Mouse (Mus musculus) heart, embryonic 13.5 days (tissue): ENCODE measurements around the gene Ahr. TPM values are rescaled to one million over a fixed set of nuclear protein-coding genes. Genes with fewer than 3 reads are reported as not detected.

ENCODE experiments used
- ATAC-seq: fragments of 200-750 bp; cut with Nextera tagmentation; 2 replicates; pipeline ENCODE4 v1.8.0; 2017; ENCODE audit warnings: moderate TSS enrichment; ENCODE audit not compliant: insufficient number of reproducible peaks, low FRiP score, low TSS enrichment; ENCODE audit errors: extremely low read depth
- H3K27ac ChIP-seq: fragments of 300-500 bp; sonication (generic); replicated peaks from 2 replicates; pipeline ENCODE4 v1.5.1; 2015; ENCODE audit warnings: moderate library complexity, mild to moderate bottlenecking, inconsistent platforms
- H3K27me3 ChIP-seq: fragments of 300-500 bp; sonication (generic); replicated peaks from 2 replicates; pipeline ENCODE4 v1.6.1; 2015; ENCODE audit warnings: mild to moderate bottlenecking, inconsistent platforms
- H3K36me3 ChIP-seq: fragments of 300-500 bp; sonication (generic); 2 replicates; pipeline ENCODE4 v1.6.1; 2015; ENCODE audit warnings: mild to moderate bottlenecking, inconsistent platforms
- H3K4me1 ChIP-seq: fragments of 300-500 bp; sonication (generic); 2 replicates; pipeline ENCODE4 v1.6.1; 2015; ENCODE audit warnings: inconsistent platforms
- H3K4me2 ChIP-seq: fragments of 300-500 bp; sonication (generic); 2 replicates; pipeline ENCODE4 v1.6.1; 2015; ENCODE audit warnings: inconsistent platforms, mild to moderate bottlenecking, moderate library complexity
- H3K4me3 ChIP-seq: fragments of 300-500 bp; sonication (generic); 2 replicates; pipeline ENCODE4 v1.5.1; 2015; ENCODE audit warnings: moderate library complexity, mild to moderate bottlenecking, inconsistent platforms
- H3K9ac ChIP-seq: fragments of 300-500 bp; sonication (generic); 2 replicates; pipeline ENCODE4 v1.6.1; 2015; ENCODE audit warnings: inconsistent platforms, mild to moderate bottlenecking, moderate library complexity
- H3K9me3 ChIP-seq: fragments of 300-500 bp; sonication (generic); 2 replicates; pipeline ENCODE4 v1.6.1; 2016; ENCODE audit warnings: inconsistent platforms
- WGBS: fragments of 180-500 bp; shearing (Covaris S2); methylation state at CpG from one replicate; pipeline ENCODE4 v1.1.7; 2015; ENCODE audit warnings: mixed read lengths; 5-methylcytosine and 5-hydroxymethylcytosine counted together
- polyA plus RNA-seq: library from polyadenylated mRNA; unstranded; fragments of >200 nt; fragmentation: Nextera tagmentation; extraction: Ambion mirVana; gene quantifications from 2 replicates; pipeline ENCODE4 v1.2.1, GENCODE M21; 2015

Ahr gene
- polyA plus RNA-seq, 1 experiment from 2014 or later, result 1.9 TPM

DNA sequence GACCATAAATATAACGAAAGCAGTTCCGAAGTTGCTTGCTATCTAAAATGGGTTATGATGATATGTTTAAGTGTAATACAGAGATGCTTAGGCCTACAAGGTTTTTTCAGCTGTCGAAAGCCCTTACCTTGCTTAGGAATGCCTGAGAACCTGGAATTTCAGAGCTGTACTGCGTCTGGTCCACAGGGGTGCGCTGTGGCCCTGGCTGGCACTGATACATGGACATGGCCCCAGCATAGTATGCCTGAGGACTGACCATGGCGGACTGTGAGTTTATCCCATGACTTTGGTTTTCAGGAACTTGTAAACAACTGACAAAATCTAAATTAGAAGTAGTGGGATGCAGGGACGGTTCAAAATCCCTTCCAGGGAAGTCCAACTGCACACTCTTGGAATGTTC, 31.3 kb downstream of the Ahr start:
- no peaks in the 10 kb centered on the region for H3K27me3 ChIP-seq
- WGBS, result 76% methylated on average over 7 of the region's 7 CpGs
- no peak overlapping the region for H3K27ac ChIP-seq

GRCm38 (mm10) chr12:35501476-35501875, 33.4 kb downstream of the Ahr start:
- peaks cover 9% of the 10 kb centered on the region for H3K36me3 ChIP-seq
- no peak for ATAC-seq
- H3K4me3 ChIP-seq, result no peak overlapping the region
- no peaks in the 10 kb centered on the region for H3K27me3 ChIP-seq
- no peak overlapping the region for H3K4me2 ChIP-seq
- H3K27ac ChIP-seq, result no peak overlapping the region
- no peaks in the 10 kb centered on the region for H3K4me1 ChIP-seq
- H3K9ac ChIP-seq, result no peak overlapping the region
- WGBS, result 68% methylated on average over 2 of the region's 2 CpGs
- H3K9me3 ChIP-seq, result no peaks in the 10 kb centered on the region

More for the DNA sequence above, 31.3 kb downstream of the Ahr start:
- no peaks in the 10 kb centered on the region for H3K9me3 ChIP-seq
- no peaks in the 10 kb centered on the region for H3K4me1 ChIP-seq
- no peak overlapping the region for H3K9ac ChIP-seq
- H3K4me3 ChIP-seq, result no peak overlapping the region
- no peak overlapping the region for H3K4me2 ChIP-seq
- peaks cover 9% of the 10 kb centered on the region for H3K36me3 ChIP-seq
- ATAC-seq, result no peak

- no peaks in the 10 kb centered on the region for H3K9me3 ChIP-seq
- H3K36me3 ChIP-seq, result no peaks in the 10 kb centered on the region
- 61% methylated on average over 4 of the region's 4 CpGs for WGBS
- no peak overlapping the region for H3K9ac ChIP-seq
- H3K27ac ChIP-seq, result no peak overlapping the region
- no peaks in the 10 kb centered on the region for H3K4me1 ChIP-seq
- H3K27me3 ChIP-seq, result no peaks in the 10 kb centered on the region
- no peak for ATAC-seq
- H3K4me2 ChIP-seq, result no peak overlapping the region
- no peak overlapping the region for H3K4me3 ChIP-seq
Observed at GRCm38 (mm10) chr12:35495195-35495594, 39.6 kb downstream of the Ahr start.

- ATAC-seq, result no peak
- H3K36me3 ChIP-seq, result no peaks in the 10 kb centered on the region
- H3K27me3 ChIP-seq, result no peaks in the 10 kb centered on the region
- 69% methylated on average over 2 of the region's 2 CpGs for WGBS
- no peak overlapping the region for H3K27ac ChIP-seq
- no peaks in the 10 kb centered on the region for H3K4me1 ChIP-seq
- H3K9ac ChIP-seq, result no peak overlapping the region
- no peak overlapping the region for H3K4me3 ChIP-seq
- no peak overlapping the region for H3K4me2 ChIP-seq
- no peaks in the 10 kb centered on the region for H3K9me3 ChIP-seq
Observed at GRCm38 (mm10) chr12:35480764-35481163, 54.1 kb downstream of the Ahr start.

- Histone ChIP-seq H3K27me3 (no peaks in the 10 kb centered on the region), H3K9ac (no peak overlapping the region), H3K4me3 (no peak overlapping the region), H3K27ac (no peak overlapping the region), H3K9me3 (no peaks in the 10 kb centered on the region), H3K36me3 (no peaks in the 10 kb centered on the region), H3K4me2 (no peak overlapping the region), H3K4me1 (no peaks in the 10 kb centered on the region)
- ATAC-seq, result no peak
- 68% methylated on average over 5 of the region's 5 CpGs for WGBS
Observed at GRCm38 (mm10) chr12:35478906-35479305, 55.9 kb downstream of the Ahr start.

DNA sequence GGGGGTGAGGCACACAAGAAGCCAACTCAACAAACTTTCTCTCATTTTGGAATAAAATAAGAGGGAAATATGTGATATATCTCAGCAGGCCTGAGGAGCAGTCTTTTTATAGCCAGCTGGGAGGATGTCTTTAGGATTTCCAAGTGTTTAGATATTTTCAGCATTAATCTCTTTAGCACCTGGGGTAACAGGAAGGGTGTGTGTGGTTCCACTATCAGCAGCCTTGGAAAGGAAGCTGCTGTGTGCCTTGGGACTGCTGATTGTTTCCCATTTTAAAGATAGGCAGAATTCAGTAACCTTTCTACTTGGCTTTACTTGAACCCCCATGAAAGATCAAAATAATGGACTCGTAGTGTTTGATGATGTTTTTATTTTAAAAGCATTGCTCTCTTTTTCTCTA, 71.4 kb downstream of the Ahr start:
- no peaks in the 10 kb centered on the region for H3K4me1 ChIP-seq
- no peaks in the 10 kb centered on the region for H3K27me3 ChIP-seq
- no peaks in the 10 kb centered on the region for H3K9me3 ChIP-seq
- no peak for ATAC-seq
- no peak overlapping the region for H3K4me2 ChIP-seq
- 37% methylated on average over 1 of the region's 1 CpGs for WGBS
- no peak overlapping the region for H3K9ac ChIP-seq
- no peak overlapping the region for H3K27ac ChIP-seq
- no peak overlapping the region for H3K4me3 ChIP-seq
- H3K36me3 ChIP-seq, result no peaks in the 10 kb centered on the region

DNA sequence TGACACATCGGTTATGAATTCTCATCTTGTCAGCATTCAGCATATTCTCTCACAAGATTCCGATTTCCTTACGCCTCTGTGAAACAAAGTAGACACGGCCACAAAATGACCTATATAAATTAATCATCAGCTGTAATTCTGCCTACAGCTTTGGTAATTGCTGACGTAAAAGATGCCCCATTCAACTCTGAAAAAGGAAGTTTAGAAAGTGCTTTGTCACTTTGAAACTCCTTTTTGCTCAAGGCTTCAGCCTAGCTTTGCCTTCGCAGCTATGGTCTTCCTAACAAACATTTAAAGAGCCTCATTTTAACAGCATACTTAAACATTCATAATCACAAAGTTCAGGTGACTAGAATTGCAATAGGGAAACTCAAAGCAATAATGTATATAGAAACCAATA, 72.2 kb downstream of the Ahr start:
- H3K4me2 ChIP-seq, result no peak overlapping the region
- no peaks in the 10 kb centered on the region for H3K36me3 ChIP-seq
- 80% methylated on average over 6 of the region's 6 CpGs for WGBS
- no peaks in the 10 kb centered on the region for H3K4me1 ChIP-seq
- H3K9me3 ChIP-seq, result no peaks in the 10 kb centered on the region
- H3K27ac ChIP-seq, result no peak overlapping the region
- no peak for ATAC-seq
- no peak overlapping the region for H3K4me3 ChIP-seq
- H3K9ac ChIP-seq, result no peak overlapping the region
- no peaks in the 10 kb centered on the region for H3K27me3 ChIP-seq

- H3K9ac ChIP-seq, result no peak overlapping the region
- no peaks in the 10 kb centered on the region for H3K9me3 ChIP-seq
- no peak for ATAC-seq
- no peaks in the 10 kb centered on the region for H3K36me3 ChIP-seq
- H3K4me3 ChIP-seq, result no peak overlapping the region
- H3K27ac ChIP-seq, result no peak overlapping the region
- H3K4me2 ChIP-seq, result no peak overlapping the region
- no peaks in the 10 kb centered on the region for H3K27me3 ChIP-seq
- WGBS, result 51% methylated on average over 3 of the region's 3 CpGs
- H3K4me1 ChIP-seq, result no peaks in the 10 kb centered on the region
Observed at GRCm38 (mm10) chr12:35459662-35460061, 75.2 kb downstream of the Ahr start.
